Mouse (Mus musculus) stomach, postnatal 0 days (tissue): Measurements from ENCODE around the gene S100a10.

Experiments
- CTCF ChIP-seq: IDR thresholded peaks from 2 replicates; pipeline ENCODE4 v1.5.1; 2016; ENCODE audit warnings: antibody characterized with exemption, low read depth, mild to moderate bottlenecking, moderate library complexity
- EP300 ChIP-seq: optimal IDR thresholded peaks from 2 replicates; pipeline ENCODE3; 2016; ENCODE audit warnings: antibody characterized with exemption

DNA sequence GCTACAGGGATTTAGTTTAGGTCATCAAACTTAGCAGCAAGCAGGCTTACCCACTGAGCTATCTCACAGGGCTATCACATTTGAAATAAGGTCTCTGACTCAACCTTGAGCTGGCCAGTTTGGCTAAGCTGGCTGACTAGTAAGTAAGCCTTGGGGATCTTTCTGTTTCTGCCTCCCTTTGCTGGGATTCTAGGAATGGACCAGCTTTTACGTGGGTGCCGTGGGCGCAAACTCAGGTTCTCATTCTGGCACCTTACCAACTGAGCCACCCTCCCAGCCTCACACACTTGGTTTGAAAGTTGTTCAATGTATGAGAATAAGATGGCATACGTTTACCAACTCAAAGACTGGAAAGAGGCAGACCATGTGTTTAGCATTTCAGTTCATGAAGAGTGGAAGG lies 8.3 kb downstream of the S100a10 start:
- TF ChIP-seq CTCF, result no peak
- TF ChIP-seq EP300, result no peak
